Mouse (Mus musculus): ENCODE measurements at regions not wholly inside any gene's neighbourhood (a gene's known extent, or its start where the extent isn't known, plus 50 kb on each side); places are given as distances from the start of the nearest gene placed in this dataset.

GRCm38 (mm10) chr8:44656031-44656430 lies 279.2 kb upstream of the Fat1 start:
- no peak for DNase-seq (ENCODE audit: low spot score)

DNA sequence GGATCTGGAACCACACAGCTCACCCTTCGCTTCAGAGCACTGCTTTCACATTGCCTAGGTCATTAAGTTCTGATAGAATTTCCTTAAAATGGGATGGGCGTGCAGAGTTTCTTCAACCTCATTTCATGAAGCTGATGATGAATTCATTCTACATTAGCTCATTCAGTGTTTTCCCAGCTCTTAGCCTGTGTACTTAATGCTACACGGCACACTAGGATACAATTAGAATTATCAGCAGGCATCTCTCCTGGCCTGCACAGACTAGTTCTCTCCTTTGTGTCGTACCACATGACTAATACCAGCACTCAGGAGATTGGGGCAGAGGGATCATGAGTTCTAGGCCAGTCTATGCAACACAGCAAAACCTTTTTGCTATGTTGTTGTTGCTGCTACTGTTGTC lies 278.8 kb upstream of the Fat1 start:
- DNase-seq (ENCODE audit: low spot score) = no peak

- DNase-seq (ENCODE audit: low spot score) = no peak
Observed at GRCm38 (mm10) chr8:44661696-44662095, 273.6 kb upstream of the Fat1 start.

DNA sequence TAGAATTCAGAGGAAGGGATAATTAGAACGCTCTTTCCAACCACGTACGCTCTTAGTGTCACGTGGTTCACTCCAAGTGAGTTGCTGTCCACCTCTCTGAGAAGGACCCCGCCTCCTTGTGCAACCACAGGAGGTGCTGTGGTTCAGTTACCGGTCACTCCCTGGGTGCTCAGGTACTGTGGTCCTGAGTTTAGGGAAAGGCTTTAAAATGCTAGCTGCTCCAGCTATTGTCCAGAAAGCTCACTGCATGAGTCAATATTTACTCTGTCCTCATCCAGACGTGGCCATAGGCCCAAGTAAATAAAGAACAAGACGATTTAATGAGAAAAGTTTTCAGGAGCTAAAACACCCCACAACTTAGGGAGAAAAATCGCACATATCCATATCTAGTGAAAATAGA lies 248.1 kb upstream of the Fat1 start:
- DNase-seq (ENCODE audit: low spot score) = no peak

GRCm38 (mm10) chr8:44689837-44690592 lies 245.2 kb upstream of the Fat1 start:
- no peak for DNase-seq (ENCODE audit: low spot score)

DNA sequence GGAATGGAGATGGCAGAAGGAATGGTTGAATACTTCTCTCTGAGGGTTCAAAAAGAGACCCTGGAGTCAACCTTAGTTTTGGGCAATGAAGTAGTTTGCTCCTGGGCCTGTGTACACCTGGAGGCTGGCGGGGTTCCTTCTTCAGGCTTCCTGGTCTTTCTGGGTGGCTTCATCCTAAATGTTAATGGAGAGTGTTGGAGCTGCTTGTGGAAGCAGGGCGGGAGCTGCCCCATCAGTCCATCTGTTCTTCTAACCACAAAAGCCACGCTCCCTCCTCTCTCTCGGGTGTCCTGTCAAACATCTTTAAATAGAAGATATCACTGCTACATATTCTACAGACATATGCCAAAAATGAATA lies 244.7 kb upstream of the Fat1 start:
- no peak for DNase-seq (ENCODE audit: low spot score)

DNA sequence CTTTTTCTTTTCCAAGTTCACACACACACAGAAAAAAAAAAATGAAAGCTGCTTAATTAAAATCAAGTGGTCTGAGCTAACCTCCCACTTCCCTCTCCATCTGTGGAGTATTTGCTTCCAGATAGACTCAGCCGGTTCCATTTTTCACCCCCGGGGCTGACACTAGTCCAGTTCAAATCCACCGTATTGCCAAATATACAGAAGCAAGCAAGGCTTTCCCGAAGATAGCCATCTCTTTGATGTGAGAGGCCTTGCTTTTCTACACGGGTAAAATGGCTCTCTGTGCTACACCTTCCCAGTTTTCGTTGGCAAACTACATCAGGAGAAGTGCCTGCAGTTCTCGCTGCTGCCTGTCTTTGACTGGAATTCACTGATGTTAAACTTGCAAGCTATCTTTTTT lies 244.1 kb upstream of the Fat1 start:
- DNase-seq (ENCODE audit: low spot score) = no peak

DNA sequence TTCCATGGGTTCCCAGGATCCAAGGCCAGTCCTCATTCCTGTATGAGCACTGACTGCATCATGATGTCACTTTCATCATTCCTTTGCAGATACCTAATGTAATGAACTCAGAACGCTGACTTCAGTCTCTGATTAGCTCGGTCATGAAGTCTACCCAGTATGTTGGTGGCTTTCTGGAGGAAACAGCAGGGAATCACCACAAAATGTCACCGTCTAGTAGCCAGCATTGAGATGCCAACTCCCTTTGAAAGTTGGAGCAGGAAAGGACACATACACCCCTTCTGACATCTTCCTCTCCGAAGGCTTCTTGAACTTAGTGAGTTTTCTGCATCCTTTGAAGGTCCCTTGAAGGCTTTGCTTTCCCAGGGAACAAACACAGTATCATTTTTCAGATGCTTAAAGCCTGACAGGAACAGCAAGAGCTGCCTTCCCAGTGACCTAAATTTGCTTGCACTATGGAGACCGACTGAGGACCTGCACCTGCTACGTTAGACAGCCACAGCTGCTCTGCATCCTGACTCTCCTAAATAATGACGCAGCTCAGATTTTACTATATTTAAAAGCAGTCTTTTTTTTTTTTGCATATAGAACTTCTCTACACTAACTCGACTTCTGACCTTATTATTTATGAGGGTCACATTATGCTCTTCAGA lies 243.1 kb upstream of the Fat1 start:
- no peak for DNase-seq (ENCODE audit: low spot score)

GRCm38 (mm10) chr8:44694861-44695260 lies 240.4 kb upstream of the Fat1 start:
- DNase-seq (ENCODE audit: low spot score) = no peak

DNA sequence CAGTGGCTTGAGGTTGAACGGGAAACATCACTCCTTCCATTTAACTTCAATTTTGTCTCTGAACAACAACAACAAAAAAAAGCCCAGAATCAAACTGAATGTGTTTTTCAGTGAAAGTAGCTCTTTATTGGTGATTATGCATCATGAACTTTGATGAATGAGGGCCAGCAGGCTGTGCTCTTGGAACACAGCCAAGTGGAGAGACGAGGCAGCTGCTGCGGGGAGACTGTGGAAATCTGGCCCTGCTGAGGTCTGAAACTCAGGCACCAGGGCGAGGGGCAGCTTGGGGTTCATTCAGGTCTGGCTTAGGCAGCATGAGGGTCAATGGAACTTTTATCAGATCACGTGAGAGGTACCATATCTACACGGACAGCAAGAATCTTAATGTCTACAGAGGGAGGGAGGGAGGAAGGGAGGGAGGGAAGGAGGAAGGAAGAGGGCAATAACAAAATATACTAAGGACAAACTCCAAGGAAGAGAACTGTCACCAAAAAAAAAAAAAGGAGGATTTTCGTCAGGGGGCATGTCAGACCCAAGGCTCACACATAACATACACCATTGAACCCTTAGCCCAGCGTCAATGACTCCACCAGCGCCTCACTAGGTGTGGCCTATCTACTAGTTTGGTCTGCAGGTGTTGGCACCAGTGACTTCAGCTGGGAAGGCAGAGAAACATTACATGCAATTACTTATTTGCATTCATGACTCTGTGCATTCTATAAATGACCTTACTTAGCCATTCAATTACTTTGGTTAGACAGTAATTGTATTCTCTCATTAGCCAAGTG lies 239.0 kb upstream of the Fat1 start:
- DNase-seq (ENCODE audit: low spot score) = no peak

- no peak for DNase-seq (ENCODE audit: low spot score)
Observed at GRCm38 (mm10) chr8:44699384-44700105, 235.7 kb upstream of the Fat1 start.

GRCm38 (mm10) chr8:44704595-44705265 lies 230.5 kb upstream of the Fat1 start:
- DNase-seq (ENCODE audit: low spot score) = no peak

DNA sequence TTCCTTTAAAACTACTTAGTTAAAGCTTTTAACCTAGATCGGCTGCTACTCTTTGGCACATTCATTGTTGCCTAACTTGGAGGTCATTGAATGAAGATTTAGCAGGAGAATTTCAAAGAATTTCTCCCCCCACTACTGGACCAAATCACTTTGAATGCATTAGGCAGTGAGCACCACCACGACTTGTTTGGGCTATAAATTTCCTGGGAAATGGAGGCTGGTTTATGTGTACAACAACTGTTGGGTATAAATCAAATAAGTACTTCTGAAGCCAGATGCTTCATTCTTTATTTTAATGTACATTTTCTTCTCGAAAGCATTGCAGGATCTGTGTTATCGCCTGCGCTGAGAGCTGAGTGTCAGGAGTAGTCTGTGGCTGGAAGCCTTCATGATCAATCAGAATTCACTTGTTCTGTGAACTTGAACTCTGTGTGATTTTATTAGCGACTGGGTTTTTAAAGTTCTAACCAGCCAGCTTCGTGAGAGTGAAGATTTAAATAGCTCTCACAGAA lies 226.5 kb upstream of the Fat1 start:
- DNase-seq (ENCODE audit: low spot score) = no peak

DNA sequence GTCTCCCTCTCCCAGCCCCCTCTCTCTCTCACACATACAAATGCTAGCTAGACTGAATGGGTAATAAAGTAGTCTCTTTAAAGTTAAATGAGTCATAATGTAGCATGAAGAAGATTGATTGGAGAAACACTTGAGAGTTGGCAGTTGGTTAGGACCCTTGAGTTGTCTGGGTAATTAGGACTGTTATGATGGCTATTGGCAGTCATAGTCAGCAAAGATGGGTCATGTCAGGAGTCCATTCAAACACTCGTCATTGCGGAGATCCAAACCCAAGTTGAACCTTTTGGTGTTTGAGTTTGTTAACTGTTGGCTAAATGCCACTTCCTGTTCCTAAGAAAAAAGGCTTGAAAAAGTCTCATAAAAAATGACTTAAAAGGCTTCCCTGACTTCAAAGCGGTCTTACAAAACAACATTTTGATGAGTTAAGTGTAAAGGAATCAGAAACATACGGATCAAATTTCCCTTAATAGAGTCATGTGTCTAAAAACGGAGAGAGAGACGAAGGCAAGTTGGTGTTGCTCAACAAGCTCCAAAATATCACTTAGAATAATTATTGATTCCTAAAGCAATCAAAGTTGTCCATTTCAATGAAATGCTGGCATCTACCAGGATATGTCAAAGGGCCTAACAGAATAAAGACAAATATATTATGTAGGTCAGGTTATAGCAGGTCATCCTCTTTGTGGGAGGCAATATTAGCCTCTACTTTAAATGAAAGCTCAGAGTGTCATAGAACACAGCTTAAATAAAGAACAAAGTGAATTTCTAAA lies 225.9 kb upstream of the Fat1 start:
- DNase-seq (ENCODE audit: low spot score) = no peak

DNA sequence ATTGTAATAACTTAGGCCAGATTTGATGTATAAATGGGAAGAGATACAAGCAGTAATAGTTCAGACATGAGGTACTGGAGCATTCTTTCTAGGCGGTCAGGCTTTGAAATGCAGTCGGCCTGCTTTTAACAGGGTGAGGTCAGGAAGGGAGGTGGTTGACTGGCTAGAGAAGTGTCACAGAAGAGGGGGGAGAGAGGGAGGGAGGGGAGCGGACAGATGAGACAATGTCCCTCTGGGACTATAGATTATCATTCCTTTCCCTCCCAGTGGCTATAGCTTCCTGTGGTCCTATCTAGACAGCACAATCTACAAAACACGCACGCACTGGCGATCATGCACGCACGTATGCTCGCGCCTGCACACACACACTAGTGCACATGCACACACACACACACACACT lies 200.7 kb upstream of the Fat1 start:
- no peak for DNase-seq (ENCODE audit: low spot score)

DNA sequence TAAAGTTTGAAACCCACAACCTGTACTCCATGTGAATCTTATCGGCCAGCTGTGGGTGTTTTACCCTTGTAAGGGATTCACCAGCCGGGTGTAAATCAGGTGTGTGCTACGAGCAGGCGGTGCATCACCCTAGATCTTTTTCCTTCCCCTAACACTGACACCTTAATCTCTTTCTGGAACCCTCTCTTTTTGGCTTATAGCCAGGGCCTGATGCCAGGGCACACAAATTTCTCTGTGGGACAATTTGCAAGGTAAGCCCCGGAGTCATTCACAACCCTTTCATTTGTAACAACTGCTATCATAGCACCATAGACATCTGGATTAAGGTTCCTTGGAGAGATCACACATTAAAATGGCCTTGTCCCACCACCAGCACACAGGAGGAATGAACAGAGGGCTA lies 199.4 kb upstream of the Fat1 start:
- no peak for DNase-seq (ENCODE audit: low spot score)

GRCm38 (mm10) chr8:44743353-44743752 lies 191.9 kb upstream of the Fat1 start:
- DNase-seq (ENCODE audit: low spot score) = no peak

DNA sequence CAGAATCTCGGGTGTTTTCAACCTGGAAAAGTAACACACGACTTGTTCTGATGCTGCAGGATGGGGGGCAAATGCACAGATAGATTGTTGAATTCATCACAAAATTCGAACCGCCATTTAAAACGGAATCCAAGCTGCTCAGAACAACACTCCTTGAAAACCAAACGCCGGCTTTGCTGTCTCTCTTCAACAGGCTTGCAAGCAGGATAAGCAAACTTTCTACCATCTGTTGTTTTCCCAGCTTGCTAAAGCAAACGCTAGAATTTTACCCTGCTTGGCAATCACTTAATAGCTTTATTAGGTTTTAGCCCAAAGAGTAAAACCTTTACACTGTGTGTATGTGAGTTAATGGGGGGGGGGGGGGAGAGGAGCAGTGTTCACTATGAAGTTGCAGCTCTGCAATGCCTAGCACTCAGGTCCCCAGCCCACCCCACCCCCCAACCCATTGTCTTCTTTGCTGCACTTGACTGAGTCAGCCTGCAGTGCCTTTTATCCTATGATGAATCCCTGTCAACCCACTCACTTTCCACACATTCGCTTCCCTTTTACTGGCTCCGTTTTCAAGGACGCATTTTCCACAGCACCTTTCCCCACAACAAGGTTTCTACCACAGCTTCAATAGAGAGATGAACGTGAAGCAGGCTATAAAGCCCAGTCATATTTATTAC lies 190.1 kb upstream of the Fat1 start:
- DNase-seq (ENCODE audit: low spot score) = peak; percentile 31

- DNase-seq (ENCODE audit: low spot score) = no peak
Observed at GRCm38 (mm10) chr8:44758727-44759126, 176.5 kb upstream of the Fat1 start.

DNA sequence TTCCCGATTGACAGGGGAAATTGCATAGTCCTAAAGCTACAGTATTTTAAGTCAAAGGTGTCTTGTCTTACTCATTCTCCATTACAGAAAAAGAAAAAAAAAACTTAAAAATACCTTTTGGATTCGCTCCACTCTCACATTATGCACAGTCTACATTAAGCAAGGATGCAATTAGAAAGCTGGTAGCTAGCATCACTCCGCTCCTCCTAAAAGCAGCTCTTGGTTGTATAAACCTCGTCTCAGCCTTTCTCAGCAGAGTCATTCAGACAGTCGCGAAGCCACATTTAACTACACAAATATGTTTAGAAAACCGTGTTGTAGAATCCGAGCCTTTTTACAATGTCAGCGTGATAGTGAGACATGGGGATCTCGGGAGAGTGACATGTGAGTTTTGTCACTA lies 172.5 kb upstream of the Fat1 start:
- DNase-seq (ENCODE audit: low spot score) = no peak
